Mouse (Mus musculus): Measurements from ENCODE around the gene Vps8.
"Not testable (repeated sequence)": the region's sequence is repeated elsewhere in the genome, so short reads cannot be mapped to it uniquely, and the experiment has no call there.

Vps8 gene

GRCm38 (mm10) chr16:21636156-21636853 is 213.4 kb downstream of the Vps8 start:
- no peak for DNase-seq

DNA sequence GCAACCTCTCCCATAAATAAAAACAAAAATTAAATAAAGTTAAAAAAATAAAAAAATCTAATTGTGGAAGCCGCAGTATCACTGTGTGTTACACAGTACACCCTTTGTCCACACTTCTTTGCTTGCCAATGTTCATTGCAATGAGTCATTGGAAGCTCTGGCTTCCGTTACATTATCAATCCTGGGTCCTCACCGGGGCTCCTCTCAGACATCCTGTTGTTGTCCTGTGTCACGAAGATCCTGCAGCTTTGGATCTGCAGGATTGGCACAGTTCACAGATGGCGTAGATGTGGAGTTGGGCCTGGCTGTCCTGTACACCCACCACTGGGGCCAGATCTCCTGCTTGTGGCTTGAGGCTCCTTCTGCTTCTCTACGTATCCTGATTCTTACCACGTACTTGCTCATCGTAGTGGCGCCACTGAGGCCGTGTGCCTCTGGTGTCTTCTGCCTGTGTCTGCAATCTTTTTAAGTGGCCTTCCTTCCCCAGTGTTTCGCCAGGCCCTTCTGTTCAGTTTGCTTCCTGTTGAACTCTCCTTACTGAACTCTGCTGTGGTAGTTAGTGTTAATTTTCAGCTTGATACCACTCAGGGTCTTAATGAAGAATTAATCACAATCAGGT is 214.4 kb downstream of the Vps8 start:
- no peak for DNase-seq

- no peak for DNase-seq
These were observed 218.0 kb downstream of the Vps8 start for GRCm38 (mm10) chr16:21640766-21641499.

DNA sequence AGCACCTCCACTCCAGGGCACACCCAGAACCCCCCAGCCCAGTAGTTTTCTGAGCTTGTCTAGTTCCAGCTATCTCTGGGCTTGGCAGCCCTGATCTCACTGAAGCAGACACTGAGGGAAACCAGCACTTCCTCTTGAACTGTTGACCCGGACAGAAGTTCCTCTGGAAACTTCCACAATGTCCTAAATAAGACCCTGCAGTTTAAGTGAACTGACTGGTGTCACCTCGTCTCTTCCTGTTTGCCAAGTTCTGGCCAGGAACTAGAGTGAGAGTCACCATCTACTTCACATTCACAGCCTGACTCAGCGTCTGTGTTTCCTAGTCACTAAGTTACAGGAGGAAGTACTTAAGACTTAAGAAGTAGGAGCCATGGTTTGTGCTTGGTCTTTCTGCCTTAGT is 219.0 kb downstream of the Vps8 start:
- no peak for DNase-seq

DNA sequence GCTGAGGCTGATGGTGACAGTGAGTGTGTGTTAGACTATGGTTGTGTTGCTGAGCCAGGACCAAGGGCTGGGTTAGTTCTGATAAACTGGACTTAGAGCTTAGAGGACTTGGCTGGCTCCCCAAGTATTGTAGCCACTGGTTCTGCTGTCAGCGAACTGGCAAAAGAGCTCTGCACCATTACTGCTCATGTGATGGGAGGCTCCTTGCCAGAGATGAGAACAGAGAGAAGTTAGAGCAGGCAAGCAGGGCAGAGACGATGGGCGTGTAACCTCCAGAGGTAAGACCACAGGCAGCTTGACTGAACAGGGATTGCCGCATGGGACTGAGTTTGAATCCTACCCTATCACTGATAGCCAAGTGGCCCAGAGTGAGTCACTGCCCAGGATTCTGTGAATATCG is 220.0 kb downstream of the Vps8 start:
- DNase-seq, result no peak

- DNase-seq, result no peak
These were observed 220.7 kb downstream of the Vps8 start for GRCm38 (mm10) chr16:21643621-21644041.

- DNase-seq, result no peak
These were observed 221.2 kb downstream of the Vps8 start for GRCm38 (mm10) chr16:21644066-21644561.

DNA sequence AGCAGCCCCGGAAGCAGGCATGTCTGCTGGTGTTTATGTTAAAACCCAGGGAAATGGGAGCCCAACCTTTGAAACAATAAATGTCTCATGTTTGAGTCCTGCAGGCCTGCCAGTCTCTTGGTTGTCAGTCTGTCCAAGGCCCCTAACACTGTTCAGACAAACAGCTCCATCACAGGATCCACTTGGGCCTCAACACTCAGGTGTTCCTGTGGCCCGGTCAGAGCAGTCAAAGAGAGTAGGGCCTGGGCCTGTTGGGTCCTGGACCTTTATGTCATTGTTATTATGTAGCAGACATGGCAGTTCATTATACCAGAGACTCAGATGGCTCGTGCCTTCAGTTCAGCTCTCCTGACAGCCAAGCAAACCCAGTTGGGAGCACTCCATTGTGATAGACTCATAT is 221.7 kb downstream of the Vps8 start:
- no peak for DNase-seq

DNA sequence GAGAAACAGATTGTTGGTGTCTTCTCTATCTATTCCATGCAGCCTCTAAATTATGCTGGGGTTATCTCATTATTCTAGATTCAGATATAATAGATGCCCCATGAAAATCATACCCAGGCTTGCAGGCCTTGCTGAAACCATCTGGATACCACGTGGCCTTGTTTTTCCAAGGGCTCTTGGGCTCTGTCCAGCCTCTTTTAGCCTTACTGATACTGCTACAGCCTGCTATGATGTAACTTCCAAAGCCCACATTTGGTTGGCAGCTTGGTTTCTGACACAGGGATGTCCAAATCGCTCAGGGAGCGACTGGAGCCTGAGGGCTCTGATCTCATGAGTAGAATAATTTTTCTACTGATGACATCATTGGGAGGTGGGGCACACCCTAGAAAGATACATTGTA is 223.0 kb downstream of the Vps8 start:
- DNase-seq, result no peak

DNA sequence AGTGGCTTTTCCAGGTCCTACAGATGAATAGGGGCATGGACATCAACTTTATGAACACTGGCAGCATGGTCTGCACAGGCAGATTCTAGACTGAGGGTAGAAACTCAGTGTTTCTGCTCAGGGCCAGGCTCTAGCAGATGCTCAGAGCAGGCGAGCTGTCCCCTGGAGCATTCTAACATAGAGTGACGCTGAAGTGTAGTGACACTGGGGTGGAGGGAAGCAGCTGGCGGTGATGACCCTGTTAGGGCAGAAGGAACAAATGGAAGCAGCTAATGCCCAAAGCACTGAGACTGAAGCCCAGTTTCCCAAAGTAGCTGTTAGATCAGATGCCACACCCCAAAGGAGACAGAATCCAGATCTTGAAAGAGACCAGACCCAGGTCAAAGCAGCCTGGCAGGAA is 223.6 kb downstream of the Vps8 start:
- no peak for DNase-seq

- DNase-seq, result no peak
These were observed 225.9 kb downstream of the Vps8 start for GRCm38 (mm10) chr16:21648800-21649199.

DNA sequence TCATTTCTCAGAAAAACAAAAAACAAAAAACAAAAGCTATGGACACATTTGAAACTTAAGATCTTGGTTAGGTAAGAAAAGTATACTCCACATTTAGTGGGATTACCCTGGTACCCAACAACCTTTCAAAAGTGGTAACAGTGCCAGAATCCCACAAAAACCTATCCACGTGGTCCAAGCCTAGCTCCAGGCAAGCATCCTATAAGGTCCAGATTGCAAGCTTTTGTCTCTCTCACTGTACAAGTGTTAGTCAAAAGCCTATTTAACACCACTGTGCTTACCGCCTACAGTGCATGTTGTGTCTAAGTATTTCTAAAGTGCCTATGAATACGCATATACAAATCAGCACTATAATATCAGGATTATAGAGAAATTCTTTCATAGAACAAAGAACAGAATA is 227.4 kb downstream of the Vps8 start:
- DNase-seq, result no peak

DNA sequence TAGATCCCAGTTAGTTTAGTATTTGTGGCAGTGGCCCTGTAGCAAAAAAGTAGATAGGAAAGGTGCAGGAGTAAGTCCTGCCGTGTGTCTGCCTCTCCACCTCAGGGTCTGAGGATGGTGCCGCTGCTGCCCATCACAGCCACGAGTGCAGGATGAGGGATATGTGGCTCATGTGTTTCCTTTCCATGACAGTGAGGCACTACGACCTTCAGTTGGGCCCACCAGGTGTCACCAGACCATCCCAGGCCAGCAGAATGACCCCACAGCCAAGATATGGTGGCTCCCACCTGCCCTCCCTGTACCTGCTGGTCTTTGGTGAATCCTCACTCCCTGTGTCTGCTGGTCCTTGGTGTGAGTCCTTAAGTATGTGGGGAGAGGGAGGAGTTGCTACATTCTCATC is 228.2 kb downstream of the Vps8 start:
- no peak for DNase-seq

- no peak for DNase-seq
These were observed 230.2 kb downstream of the Vps8 start for GRCm38 (mm10) chr16:21653151-21653550.

- DNase-seq, result no peak
These were observed 231.5 kb downstream of the Vps8 start for GRCm38 (mm10) chr16:21654384-21654783.

GRCm38 (mm10) chr16:21655291-21655690 is 232.4 kb downstream of the Vps8 start:
- DNase-seq, result no peak

DNA sequence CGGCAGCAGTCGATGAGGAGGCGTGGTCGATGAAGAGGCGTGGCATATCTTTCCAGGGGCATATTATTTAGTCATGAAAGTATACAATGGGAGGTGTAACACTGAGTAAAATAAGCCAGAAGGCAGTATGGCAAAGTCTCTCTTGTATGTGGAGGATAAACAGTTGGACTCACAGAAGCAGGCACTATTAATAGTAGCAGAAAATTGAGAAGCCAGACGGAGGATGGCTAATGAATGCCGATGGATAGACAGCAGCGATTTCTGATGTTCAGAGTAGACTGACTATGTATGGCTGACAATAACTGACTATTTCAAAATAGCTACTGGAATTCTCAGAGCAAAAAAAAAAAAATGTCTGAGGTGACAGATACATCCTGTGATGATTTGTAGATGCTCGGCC is 233.0 kb downstream of the Vps8 start:
- DNase-seq, result no peak

DNA sequence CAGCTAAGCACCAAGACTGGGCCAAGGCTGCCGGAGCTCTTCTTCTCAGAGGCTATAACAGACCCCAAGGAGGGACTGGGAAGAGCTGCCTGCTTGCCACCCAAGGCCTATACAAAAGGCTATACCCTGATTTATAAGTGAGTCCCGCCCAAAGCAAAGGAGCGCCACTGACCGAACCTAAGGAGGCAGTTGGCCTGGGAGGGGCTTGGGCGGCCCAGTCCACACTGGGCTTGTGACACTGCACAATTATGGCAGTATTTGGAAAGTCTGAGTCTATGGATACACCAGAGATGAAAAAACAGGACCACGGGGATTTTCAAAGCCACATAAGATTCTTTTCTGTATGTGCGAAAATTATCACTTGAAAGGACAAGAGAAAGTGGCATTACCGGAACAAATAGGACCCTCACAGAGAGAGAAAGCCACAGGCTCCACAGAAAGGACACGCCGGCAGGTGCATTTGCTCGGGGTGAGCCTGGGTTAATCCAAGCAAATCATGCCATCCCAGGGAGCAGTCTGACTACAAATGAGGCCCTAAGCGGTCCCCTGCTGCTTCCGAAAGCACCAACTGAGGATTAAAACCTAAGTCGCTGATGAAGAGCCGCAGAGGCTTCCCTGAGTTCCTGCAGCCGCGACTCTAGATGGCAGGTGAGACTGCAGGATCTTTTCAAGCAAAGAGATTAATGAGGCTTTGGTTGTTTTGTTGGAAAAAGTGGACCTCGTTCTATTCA is 241.9 kb downstream of the Vps8 start:
- no peak for DNase-seq

DNA sequence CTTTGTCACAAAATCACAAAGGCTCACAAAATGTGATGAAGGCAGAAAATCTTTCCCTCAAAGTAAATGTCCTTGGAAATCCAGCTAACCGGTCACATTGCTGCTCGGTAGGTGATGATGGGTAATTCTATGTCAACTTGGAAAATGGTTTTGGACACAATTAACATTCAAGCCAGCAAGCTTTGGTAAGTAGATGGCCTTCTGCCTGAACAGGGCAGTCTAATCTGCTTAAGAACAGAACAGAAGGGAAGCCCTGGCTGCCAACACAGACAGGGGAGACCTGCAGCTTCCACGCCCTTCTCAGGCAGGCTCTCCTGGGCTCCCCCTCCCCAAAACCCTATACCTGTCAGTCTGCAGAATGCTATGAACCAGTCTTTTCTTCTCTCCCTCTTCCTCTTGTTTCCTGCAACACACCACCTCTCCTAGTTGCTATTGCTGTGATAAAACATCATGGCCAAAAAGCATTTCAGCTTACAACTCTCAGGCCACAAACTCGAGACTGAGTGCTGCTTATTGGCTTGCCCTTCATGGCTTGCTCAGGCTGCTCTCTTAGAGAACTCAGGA is 242.6 kb downstream of the Vps8 start:
- no peak for DNase-seq

DNA sequence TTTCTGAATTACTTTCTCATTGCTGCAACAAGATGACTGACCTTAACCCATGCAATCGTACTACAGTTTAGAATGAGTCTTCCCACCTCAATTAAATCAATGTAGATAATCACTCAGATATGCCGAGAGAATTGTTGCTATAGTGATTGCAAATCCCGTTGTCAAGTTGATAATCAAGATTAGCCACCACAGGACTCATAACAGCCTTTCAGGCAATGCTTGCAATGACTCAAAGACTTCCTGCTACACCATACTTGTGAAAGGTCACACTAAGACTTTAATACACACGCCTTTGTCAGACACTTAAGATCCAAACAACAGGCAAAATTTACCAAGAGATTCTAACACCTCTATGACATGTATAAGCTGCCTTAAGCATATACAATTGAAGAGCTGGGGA is 249.0 kb downstream of the Vps8 start:
- DNase-seq, result no peak

DNA sequence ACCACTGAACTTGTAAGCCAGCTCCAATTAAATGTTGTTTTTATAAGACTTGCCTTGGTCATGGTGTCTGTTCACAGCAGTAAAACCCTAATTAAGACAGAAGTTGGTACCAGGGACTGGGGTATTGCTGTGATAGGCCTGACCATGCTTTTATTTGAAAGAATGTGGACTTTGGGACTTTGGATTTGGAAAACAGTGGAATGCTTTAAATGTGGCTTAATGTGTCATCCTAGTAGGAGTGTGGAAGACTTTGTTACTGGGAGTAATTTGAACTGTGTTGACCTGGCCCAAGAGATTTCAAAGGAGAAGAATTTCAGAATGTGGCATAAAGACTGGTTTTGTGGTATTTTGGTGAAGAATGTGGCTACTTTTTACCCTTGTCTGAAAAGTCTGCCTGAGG is 250.1 kb downstream of the Vps8 start:
- not testable (repeated sequence) for DNase-seq

DNA sequence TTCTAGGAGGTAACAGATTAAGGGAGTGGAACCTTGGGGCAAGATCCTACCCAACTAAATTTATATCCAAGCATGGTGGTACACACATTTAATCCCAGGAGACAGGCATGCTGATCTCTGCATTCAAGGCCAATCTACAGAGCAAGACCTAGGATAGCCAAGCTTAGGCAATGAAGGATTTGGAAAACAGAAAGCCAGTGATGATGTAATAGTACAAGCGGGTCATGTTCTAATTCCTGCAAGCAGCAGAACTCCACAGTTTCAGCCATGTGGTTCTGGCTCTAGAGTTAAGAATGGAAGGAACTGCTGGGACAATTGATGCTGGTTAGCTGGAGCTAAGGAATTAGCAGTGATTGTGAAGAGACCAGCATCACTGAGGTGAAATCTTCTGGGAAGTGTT is 250.7 kb downstream of the Vps8 start:
- not testable (repeated sequence) for DNase-seq

DNA sequence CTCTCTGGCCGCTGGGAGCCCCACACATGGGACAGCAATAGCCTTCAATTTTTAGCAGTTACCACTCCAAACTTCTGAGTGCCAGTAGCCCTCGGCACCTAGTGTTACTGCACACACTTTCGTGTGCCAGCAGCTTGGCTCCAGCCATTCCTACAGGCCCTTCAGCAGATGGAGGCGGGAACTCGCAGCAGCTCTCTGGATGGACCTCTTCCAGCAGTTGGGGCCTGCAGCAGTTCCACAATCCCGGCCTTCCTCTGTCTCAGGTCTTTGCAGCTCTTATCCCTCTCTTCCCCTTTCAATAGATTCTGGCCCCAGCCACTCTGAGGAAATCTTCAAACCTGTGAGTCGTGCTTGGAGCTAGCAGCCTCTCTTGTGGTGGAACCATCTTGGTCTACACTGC is 253.9 kb downstream of the Vps8 start:
- DNase-seq, result no peak
